26 mouse cellular contexts compared by ENCODE assay signal in the genomic region with DNA sequence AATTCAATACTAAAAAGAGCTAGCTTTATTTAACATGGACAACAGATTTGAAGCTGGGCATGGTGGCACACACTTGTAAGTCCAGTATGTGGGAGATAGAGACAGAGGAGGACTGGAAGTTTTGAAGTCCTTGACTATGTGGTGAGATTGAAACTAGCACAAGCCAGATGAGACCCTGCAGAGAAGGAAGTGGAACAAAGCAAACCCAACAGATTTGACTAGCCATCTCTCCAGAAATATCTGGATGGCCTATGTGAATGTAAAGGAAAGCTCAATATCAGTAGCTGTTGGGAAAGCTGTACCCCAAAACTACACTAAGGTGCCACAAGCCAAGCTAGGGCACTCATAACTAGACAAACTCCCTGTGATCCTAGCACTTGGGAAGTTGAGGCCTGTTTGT. TPM values are rescaled to one million over a fixed set of nuclear protein-coding genes. Genes with fewer than 3 reads are reported as not detected.
"Had no signal": no experiment of that assay in that cellular context is flagged by ENCODE, and none has a peak within 500 bp of the region (broad histone marks: within the 10 kb centered on the region; RNA-seq: fewer than 3 reads in every experiment).

No protein-coding gene starts in this region.

- H3K4me2 ChIP-seq: heart, embryonic 12.5 days; hindbrain, embryonic 12.5 days; hindbrain, embryonic 14.5 days; intestine, embryonic 15.5 days; limb, embryonic 12.5 days; liver, embryonic 11.5 days; liver, embryonic 13.5 days; liver, embryonic 15.5 days had no signal

- ATAC-seq: hindbrain, embryonic 16.5 days; inflammation-experienced regulatory T-cells, adult 6 months; intestine, embryonic 15.5 days; intestine, postnatal 0 days had no signal

- H3K4me1 ChIP-seq: hindbrain, embryonic 12.5 days; intestine, embryonic 15.5 days; limb, embryonic 12.5 days; liver, embryonic 13.5 days; liver, embryonic 15.5 days had no signal

- H3K27ac ChIP-seq: heart, embryonic 10.5 days; hindbrain, embryonic 10.5 days; hindbrain, embryonic 12.5 days; hindbrain, embryonic 14.5 days; intestine, embryonic 15.5 days; left cerebral cortex, adult 2 months; limb, embryonic 10.5 days; limb, embryonic 12.5 days; liver, embryonic 13.5 days; liver, embryonic 15.5 days had no signal

- H3K9me3 ChIP-seq: heart, embryonic 10.5 days; heart, embryonic 12.5 days; hindbrain, embryonic 10.5 days; hindbrain, embryonic 12.5 days; intestine, embryonic 15.5 days; limb, embryonic 10.5 days; limb, embryonic 12.5 days; liver, embryonic 13.5 days; liver, embryonic 15.5 days had no signal

- H3K9ac ChIP-seq: heart, embryonic 12.5 days; hindbrain, embryonic 12.5 days; hindbrain, embryonic 14.5 days; intestine, embryonic 15.5 days; limb, embryonic 12.5 days; liver, embryonic 13.5 days; liver, embryonic 15.5 days had no signal

- H3K27me3 ChIP-seq: heart, embryonic 12.5 days; hindbrain, embryonic 12.5 days; intestine, embryonic 15.5 days; limb, embryonic 12.5 days; liver, embryonic 13.5 days; liver, embryonic 15.5 days had no signal

- H3K4me3 ChIP-seq: heart, embryonic 10.5 days; heart, embryonic 12.5 days; hindbrain, embryonic 10.5 days; hindbrain, embryonic 12.5 days; intestine, embryonic 15.5 days; left cerebral cortex, adult 2 months; limb, embryonic 10.5 days; limb, embryonic 12.5 days; liver, embryonic 13.5 days; liver, embryonic 15.5 days had no signal

- DNase-seq: gastrocnemius, postnatal 14 days; heart, postnatal 10 days; heart, postnatal 4 days; kidney, adult 18-20 months; kidney, adult 8-10 months; kidney, postnatal 25 days; kidney, postnatal 4 days; liver; liver, embryonic 13.5 days had no signal

RNA-seq across cellular contexts. Expression of gene Gabrr2, which starts 8.4 kb away (rescaled TPM):
- total RNA-seq: granulocyte monocyte progenitor cell, adult 5-6 weeks; heart, postnatal 4 days; layer of hippocampus, postnatal 10 days had no signal
- polyA plus RNA-seq: kidney, embryonic 14.5 days; liver, embryonic 11.5 days; liver, embryonic 13.5 days; liver, embryonic 15.5 days had no signal
